Mouse (Mus musculus): ENCODE results near the gene Xrn1.
"Not testable (repeated sequence)": the region's sequence is repeated elsewhere in the genome, so short reads cannot be mapped to it uniquely, and the experiment has no call there.

The Xrn1 gene

DNA sequence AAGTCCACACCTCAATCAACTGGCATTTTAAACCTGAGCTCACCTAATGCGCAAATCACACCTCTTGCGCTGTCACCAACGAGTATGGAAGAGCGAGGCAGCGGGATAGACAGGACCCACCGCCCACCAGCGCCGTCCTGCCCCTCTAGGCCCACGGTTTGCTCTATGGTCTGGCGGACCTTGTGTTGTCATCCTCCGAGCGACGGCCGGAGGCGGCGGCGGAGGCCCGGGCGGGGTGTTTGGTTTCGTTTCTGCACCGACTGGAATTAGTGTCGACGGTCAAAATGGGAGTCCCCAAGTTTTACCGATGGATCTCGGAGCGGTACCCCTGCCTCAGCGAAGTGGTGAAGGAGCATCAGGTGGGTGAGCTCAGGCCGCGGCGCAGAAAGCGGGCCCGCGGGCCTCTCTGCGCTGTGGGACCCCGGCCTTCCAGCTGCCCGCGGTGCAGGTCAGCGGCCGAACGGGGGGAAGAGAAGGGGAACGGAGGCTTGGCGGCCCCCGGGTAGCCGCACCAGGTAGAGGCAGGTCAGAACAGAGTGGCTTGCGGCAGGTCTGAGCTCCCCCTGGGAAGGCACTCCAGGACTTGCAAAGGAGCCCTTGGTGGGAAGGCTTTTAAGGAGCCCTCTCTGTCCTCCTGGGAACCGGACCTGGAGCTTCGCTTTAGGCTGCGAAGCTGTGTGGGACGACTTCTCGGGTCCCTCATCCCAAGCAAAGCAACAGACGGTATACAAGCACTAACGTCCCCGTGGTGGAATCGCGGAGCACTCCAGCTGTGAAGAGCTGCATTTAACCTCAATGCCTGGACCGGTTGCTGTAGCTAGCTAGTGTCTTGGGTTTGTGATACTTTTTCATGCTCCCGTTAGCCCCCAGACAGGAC, at the start of gene Xrn1:
Gene Xrn1, plus strand, starts transcription at position 176 of the 877 bp plus-strand sequence.
- DNase-seq (ENCODE audit: low read depth, low spot score) = peak; percentile 97

DNA sequence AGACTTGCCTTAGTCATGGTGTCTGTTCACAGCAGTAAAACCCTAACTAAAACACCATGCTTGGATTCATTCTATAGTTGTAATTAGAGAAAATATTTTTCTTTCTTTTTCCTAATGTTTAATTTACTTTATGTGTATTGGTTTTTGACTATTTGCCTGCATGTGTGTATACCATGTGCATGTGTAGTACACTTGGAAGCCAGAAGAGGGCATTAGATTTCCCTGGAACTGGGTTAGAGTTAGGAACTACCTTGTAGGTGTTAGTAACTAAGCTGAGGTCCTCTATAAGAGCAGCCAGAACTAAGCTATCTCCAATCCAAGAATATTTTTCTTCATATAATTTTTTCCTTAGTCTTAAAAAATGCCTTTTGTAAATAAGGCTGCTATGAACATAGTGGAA, 21.7 kb upstream of the Xrn1 start:
- no peak for DNase-seq (ENCODE audit: low read depth, low spot score)

DNA sequence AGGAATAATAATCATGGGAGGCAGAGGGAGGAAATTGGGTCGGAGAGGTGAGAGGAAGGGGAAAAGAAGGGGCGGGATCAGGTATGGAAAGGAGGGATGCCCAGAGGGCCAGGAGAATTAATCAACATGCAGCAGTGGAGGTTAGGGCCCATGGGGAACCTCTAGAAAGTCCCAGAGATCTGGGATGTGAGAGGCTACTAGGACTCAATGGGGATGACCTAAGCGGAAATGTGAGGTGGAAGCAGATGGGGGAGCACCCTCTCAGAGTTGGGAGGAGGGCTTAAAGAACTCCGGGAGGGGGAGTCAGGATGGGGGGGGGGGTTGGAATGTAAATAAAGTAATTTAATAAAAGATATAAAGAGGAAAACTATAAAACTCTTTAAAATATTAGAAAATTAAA, 902 bp upstream of the Xrn1 start:
- peak; percentile 16 for DNase-seq (ENCODE audit: low read depth, low spot score)

DNA sequence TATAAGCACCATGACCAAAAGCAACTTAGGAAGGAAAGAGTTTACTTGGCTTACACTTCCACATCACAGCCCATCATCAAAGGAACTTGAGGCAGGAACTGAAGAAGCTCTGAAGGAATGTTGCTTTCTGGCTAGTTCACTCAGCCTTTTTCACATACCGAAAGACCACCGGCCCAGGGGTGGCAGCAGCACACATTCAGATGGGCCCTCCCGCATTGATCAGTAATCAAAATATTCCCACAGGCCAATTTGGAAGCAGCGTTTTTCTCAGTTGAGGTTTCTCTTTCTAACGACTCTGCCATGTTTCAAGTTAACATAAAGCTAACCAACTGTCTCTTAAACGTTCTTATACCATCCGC, 355 bp upstream of the Xrn1 start:
- DNase-seq (ENCODE audit: low read depth, low spot score) = no peak

DNA sequence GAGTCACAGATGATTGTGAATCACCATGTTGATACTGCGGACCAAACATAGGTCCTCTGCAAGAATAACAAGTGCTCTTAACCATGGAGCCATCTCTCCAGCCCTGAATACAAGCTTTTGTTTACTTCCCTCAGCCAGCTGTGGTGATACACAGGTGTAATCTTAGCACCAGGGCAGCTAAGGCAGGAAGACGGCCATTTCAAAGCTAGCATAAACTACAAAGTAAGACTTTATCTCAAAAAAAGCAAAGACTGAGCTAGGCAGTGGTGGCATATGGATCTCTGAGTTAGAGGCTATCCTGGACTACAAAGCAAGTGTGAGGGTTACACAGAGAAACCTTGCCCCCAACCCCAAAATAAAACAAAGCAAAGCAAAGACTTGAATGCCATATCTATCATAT, 3.1 kb downstream of the Xrn1 start:
- DNase-seq (ENCODE audit: low read depth, low spot score) = no peak

DNA sequence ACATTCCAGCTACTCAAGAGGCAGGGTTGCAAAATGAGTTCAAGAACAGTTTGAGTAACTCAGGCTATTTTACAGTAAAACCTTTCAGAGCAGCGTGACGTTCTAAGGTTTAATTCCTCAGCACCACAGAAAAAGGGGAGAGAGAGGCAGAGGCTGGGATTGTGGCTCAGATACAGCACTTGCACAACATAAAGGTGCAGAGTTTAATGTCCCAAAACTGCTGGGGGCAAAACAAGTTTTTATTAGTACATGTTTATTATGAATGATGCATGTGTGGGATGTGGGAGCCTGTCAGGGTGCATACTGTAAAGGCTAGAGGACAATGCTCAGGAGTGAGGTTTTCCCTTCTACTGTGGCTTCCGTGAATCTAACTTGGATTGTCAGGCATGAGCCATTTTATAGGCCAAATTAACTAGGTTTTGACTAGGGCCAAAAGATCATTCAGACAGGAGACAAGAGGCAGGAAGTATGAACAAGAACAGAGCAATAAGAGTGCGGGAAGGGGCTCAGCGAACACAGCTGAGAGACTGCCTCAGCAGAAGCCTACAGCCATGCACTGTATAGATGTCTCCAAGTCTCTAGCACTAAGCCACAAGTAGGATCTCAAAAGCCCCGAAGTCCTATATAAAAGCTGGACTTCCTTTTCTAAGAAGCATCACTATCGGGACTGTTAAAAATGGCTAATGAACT, 3.6 kb downstream of the Xrn1 start:
- DNase-seq (ENCODE audit: low read depth, low spot score) = no peak

DNA sequence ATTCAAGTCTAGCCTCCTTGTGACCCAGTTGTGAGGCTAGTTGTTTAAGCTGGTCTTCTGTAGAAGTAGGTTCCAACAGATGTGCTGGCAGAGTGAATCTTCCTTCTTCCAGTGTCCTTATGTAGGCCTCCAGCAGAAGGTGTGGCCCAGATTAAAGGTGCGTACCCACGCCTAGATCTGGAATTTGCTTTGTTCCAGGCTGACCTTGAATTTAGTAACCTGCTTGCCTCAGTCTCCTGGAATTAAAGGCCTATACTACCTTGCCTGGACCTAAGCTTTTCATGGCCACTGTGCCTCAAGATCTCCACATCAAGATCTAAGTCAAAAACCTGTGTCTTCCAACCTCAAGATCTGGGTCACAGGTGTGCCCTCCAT, 4.2 kb downstream of the Xrn1 start:
- not testable (repeated sequence) for DNase-seq (ENCODE audit: low read depth, low spot score)

DNA sequence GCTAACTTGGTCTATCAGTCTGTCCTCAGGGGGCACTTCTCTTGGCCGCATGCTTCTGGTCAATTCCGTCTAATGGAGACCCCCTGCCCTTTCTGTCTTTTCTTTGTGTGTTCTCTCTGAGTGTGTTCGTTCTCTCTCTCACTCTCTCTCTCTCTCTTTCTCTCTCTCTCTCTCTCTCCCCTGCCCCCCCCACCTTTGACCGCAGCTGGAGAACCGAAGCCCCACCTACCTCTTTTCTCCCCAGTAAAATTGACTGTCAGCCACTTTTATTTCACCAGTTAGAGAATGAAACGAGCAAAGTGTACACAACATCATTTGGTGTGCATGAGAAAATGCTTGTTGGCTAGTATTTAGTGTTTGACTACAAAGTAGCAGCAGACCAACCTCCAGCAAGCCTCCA, 4.7 kb downstream of the Xrn1 start:
- DNase-seq (ENCODE audit: low read depth, low spot score) = no peak

DNA sequence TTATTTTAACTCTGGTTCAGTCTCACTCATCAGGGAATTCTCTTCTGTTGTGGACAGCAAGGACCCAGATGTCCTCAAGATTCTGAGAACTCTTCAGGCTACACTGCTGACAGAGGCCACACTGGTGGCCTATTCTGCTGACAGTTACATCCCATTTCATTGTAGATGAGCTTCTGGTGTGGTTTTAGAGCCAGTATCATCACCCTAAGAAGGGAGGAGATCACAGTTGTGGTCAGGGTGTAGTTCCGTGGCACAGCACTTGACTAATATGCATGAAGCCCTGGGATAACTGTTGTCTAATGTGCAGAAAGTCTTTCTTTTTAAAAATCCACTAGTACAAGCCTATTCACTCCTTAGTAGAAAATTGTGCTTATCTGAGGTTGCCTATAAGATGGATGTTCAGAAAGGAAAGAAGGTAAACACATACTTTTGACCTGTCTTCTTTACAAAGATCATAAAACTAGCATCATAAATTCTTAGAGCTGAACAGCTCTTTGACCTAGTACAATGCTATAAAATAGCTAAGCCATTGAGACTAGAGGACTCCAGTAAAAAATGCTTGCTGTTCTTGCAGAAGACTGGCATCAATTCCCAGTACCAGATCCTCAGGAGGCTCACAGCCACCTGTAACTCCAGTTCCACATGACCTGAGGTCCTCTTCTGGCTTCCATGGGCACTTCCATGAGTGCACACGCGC, 5.3 kb downstream of the Xrn1 start:
- no peak for DNase-seq (ENCODE audit: low read depth, low spot score)

DNA sequence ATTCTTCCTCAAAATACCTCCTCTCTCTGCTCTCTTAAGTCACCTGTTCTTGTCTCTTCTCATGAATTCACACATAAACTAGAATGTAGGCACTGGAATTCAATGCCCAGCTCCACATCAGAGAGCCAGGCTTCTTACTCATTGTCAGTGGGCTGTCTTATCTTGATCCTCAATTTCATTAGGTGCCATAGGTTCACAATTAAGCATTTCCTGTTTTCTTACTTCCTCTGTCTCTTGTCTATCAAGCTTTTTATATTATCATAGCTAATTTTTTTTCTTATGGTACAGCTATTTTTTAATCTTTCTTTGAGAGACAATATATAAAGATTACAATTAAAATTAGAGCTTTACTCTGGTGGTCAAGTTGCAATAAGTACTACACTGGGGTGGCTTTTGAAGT, 6.5 kb downstream of the Xrn1 start:
- DNase-seq (ENCODE audit: low read depth, low spot score) = no peak

DNA sequence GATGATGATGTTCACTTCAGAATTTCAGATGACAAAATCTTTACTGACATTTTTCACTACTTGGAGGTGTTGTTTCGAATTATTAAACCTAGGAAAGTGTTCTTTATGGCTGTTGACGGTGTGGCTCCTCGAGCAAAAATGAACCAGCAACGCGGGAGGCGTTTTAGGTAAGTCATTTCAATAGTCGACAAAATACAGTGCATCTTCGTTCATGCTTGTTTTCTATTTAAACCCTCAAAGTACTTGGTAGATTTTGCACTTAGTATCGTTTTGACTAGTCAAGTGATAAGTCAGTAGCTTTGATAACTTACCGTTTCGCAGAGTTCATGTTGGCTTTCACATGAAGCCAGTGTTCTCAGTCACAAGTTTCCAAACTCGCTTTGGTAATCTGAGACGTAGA, 9.5 kb downstream of the Xrn1 start:
- no peak for DNase-seq (ENCODE audit: low read depth, low spot score)

DNA sequence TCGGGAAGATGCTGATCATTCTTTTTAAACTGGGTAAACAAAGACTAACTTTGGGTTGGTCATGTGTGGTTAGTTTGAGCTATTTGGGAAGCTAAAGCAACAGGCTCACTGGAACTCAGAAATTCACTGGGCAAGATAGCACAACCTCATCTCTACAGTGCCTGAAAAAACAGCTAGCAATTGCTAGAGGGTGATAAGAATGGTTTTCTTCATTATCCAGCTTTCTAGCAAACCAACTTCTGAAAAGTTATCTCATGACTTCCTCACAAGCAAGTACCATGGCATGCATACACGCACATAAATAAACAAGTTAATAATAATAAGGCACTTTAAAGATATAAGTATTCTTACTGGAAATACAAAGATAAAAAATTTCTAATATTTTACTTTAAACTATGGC, 23.7 kb downstream of the Xrn1 start:
- DNase-seq (ENCODE audit: low read depth, low spot score) = no peak

DNA sequence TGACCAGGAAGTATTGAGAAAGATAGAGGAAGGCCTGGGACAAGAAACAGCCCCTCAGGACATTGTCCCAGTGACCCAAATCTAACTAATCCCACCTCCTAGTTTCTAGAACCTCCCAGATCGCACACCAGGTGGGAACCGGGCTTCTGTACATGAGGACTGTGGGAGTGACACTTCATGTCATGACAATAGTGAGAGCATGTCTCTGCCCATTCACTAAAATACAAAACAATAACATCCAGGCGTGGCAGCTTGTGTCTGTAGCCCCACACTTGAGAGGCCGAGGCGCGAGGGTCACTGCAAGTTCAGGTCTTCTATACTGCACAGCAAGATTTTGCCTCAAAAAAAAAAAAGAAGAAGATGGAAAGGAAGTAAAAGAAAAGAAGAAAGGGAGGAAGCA, 25.3 kb downstream of the Xrn1 start:
- DNase-seq (ENCODE audit: low read depth, low spot score) = no peak

DNA sequence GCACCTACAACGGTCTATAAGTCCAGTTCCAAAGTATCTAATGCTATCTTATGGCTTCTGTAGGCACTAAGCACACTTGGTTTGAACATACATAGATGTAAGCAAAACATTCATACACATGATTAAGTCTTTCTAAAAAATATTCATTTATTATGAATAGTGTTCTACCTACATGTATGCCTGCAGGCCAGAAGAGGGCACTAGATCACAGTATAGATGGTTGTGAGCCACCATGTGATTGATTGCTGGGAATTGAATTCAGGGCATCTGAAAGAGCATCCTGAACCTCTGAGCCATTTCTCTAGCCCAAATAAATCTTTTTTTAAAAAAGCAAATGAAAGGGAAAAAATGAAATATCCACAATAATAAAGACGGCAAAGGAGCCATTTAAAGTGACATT, 37.7 kb downstream of the Xrn1 start:
- no peak for DNase-seq (ENCODE audit: low read depth, low spot score)

DNA sequence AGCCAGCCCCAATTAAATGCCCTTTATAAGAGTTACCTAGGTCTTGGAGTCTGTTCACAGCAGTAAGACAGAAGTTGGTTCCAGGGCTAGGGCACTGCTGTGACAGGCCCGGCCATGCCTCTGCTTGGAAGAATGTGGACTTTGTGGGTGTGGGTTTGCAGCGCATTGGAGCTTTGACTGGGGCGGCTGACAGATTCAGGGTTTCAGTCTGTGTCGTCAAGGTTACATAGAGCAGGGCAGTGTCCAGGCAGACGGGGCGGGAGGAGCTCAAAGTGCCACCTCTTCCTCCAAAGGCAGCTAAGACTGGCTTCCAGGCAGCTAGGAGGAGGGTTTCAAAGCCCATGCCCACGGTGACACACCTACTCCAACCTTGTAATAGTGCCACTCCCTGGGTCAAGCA, 49.9 kb downstream of the Xrn1 start:
- no peak for DNase-seq (ENCODE audit: low read depth, low spot score)

DNA sequence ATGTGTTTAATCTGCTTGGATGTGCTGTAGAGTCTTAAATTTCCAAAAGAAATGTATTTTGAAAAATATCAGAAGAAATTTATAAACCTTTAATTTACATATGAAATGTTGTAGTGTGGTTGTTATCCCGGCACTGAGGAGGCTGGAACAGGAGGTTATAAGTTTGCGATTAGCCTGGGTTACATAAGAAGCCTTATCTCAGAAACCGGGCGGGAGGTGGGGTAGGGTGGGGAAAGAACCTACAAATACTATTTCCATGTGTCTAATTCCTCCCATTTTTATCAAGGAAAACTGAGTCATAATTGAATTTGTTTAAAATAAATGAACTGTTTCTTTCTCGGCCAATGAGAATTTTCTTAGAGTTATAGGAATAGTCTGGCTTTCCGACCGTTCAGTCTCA, 56.1 kb downstream of the Xrn1 start:
- DNase-seq (ENCODE audit: low read depth, low spot score) = no peak

DNA sequence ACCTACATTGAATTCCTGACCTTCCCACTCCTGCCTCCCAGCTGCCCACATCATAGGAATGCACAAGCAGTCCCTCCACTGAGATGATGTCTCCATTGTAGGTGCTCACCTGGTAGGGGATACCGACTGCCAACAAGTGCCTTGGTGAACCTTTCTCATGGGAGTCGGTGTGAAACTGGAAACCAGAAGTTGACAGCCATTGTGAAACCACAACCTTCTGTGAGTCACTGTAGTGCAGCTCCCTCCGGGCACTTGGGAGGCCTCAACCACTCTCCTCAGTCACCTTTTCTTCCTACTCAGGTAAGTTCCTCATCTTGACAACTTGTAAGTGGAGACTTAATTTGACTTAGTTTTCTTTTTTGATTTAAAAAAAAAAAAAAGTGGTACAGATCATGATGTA, 69.4 kb downstream of the Xrn1 start:
- no peak for DNase-seq (ENCODE audit: low read depth, low spot score)

DNA sequence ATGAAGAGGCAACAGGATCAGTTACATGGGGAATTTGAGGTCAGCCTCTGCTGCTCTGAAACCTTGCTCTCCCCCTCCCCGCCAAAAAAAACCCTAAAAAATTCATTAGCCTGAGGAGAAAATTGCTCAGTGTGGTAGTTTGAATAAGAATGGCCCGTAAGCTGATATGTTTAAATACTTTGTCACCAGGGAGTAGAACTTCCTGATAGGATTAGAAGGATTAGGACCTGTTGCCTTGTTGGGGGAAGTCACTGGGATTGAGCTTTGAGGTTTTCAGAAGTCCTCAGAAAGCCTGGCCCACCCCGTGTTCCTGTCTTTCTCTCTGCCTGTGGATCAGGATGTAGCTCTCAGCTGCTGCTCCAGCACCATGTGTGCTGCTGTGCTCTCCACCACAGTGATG, 73.4 kb downstream of the Xrn1 start:
- DNase-seq (ENCODE audit: low read depth, low spot score) = no peak

DNA sequence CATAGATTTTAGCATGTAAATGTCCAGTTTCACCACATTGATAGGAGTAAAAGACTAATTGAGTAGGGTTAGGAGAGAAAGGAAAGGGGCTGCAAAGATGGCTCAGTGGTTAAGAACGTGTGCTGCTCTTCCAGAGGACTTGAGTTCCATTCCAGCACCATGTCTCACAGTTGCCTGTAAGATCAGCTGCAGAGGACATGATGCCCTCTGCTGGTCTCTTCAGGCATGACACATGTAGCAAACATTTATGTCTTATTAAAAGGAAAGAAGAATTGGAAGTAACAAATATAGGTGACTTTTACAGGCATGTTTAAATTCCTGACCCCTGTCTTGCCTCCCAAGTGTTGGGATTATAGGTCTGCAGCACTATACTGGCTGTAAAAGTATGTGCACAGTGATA, 74.3 kb downstream of the Xrn1 start:
- peak; percentile 69 for DNase-seq (ENCODE audit: low read depth, low spot score)

DNA sequence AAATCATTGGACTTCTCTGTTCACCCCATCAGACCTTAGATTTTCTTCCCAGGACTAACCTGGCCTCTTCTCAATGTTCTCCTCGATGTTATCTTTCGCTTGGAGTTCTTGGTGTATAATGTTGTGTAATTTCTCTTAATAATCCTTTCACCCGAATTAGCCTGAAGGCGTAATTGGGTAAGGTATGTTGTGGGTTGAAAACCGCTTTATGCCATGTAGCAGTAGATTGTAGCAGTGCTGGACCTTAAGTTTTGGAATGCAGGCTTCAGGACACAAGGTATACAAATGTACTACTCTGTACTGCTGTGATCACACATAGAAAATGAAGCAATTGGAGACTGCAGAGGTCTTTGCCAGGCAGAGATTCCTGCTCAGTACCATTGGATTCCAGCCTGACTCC, 75.3 kb downstream of the Xrn1 start:
- no peak for DNase-seq (ENCODE audit: low read depth, low spot score)

DNA sequence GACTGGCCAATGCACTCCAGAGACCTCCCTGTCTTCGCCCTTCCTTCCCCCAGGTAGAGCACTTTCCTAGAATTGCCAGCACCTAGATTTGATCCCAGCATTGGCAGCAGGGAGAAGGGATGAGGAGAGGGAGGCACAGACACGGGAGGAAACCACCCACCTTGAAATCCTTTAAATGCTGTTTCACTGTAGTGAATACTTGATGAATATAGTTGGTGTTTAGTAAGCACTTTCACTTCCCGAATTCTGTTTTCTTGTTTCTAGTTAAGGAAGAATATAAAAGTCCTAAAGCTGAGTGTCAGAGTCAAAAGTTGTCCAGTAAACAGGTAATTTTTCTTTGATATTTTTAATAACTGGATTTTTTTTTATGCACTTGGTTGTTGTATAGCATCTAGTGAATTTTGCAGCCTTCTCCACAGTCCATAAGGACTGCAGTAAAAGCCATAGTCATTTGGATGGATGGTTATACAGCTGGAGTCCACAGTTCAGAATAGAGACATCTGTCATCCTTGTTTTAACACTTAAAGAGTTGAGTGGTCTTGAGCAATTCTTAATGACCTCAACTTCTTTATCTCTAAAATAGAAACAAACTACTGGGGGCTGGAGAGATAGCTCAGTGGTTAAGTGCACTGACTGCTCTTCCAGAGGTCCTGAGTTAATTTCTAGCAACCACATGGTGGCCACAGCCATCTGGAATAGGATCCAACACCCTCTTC, 81.0 kb downstream of the Xrn1 start:
- no peak for DNase-seq (ENCODE audit: low read depth, low spot score)

DNA sequence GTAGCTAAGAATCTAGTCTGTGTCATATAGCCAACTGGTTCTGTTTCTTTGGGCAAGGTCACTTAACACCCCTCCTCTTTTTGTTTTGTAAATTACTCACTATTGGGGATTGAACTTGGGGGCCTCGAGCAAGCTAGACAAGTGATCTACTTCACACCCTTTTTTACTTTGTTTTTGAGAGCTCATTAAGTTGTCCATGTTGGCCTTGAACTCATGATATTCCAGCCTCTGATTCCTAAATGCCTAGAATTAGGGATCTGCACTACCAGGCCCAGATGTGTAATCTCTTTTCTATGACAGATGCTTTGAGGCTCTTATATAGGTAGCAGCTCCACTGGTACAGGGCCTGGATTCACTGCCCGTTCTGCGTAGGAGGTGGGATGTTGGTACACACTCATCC, 89.7 kb downstream of the Xrn1 start:
- no peak for DNase-seq (ENCODE audit: low read depth, low spot score)

All from brain, adult 2 months (tissue).